Mouse (Mus musculus): ENCODE results near the gene Dennd1a. TPM values are rescaled to one million over a fixed set of nuclear protein-coding genes. Genes with fewer than 3 reads are reported as not detected.

The Dennd1a gene
- total RNA-seq, 2 experiments from 2014 or later, result 17.9 to 26.2 TPM

GRCm38 (mm10) chr2:38237616-38238015, 49.6 kb downstream of the Dennd1a start:
- no peak for ATAC-seq (replicated peaks; ENCODE audit: low FRiP score, poor library complexity, severe bottlenecking)

- no peak for ATAC-seq (replicated peaks; ENCODE audit: low FRiP score, poor library complexity, severe bottlenecking)
Observed at GRCm38 (mm10) chr2:38235593-38235992, 51.6 kb downstream of the Dennd1a start.

DNA sequence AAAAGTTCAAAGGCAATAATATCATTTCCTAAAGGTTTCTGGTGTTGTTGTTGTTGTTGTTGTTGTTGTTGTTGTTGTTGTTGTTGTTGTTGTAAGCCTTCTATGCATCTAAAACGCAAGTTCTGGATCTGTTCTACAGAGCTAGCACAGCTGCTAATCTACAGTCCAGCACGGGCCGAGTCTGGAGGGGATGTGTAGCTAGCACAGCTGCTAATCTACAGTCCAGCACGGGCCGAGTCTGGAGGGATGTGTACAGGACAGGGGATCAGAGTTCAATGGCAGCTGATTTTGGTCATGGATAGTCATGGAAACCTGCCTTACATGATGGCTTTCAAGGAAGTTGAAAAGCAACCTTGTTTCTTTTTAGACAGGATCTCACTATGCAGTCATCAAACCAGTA, 57.3 kb downstream of the Dennd1a start:
- no peak for ATAC-seq (replicated peaks; ENCODE audit: low FRiP score, poor library complexity, severe bottlenecking)

DNA sequence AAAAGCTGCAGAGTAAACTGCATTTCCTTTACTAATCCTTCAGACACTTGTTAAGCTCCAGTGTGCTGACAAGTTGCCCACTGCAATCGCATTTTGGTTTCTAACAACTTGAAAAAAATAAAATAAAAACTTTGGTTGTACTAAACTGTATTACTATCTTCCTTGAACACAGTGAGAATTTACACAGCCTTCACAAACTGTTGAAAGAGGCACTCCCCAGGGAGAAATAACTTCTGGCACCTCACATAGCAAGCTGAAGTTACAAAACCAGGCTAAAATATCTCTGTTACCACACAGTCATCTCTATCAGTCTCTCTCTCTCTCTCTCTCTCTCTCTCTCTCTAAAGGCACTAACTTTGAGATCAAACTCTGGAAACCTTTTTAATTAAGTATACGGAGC, 63.4 kb downstream of the Dennd1a start:
- ATAC-seq (replicated peaks; ENCODE audit: low FRiP score, poor library complexity, severe bottlenecking), result no peak

- ATAC-seq (replicated peaks; ENCODE audit: low FRiP score, poor library complexity, severe bottlenecking), result no peak
Observed at GRCm38 (mm10) chr2:38221461-38221860, 65.7 kb downstream of the Dennd1a start.

DNA sequence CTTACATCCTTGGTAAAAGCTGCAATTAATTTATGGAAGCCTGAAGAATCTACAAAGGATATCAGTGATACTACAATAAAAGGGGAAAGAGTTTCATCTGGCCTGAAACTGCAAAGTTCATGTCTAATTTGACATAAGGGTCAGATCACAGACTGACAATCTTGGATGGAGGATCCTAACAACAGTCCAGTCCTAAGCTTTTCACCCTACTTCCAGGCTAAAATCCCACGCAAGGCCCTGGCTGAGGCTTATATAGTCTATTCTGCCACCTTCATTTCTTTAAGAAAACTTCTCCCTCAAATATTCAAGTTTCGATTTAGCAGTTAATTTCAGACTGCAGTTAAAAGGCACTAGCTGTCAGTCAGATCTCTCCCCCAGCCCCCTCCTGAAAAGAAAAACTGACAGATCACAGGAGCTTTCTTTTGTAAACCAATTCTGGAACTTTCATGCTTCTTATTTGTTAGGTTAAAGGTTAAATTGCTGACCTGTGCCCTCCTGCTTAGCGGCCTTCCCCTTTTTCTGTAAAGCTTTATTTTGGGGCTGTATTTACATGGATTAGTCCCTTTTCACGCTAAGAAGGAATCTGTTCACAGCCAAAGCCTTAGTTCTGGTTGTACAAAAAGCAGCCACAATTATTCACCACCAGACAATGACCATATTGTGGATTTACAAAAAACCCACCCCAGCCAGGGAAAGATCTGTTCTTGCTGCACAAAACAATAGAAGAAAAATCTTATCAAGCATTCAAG, 66.3 kb downstream of the Dennd1a start:
- ATAC-seq (replicated peaks; ENCODE audit: low FRiP score, poor library complexity, severe bottlenecking), result no peak

GRCm38 (mm10) chr2:38219666-38220065, 67.5 kb downstream of the Dennd1a start:
- no peak for ATAC-seq (replicated peaks; ENCODE audit: low FRiP score, poor library complexity, severe bottlenecking)

GRCm38 (mm10) chr2:38213041-38213440, 74.1 kb downstream of the Dennd1a start:
- ATAC-seq (replicated peaks; ENCODE audit: low FRiP score, poor library complexity, severe bottlenecking), result no peak

DNA sequence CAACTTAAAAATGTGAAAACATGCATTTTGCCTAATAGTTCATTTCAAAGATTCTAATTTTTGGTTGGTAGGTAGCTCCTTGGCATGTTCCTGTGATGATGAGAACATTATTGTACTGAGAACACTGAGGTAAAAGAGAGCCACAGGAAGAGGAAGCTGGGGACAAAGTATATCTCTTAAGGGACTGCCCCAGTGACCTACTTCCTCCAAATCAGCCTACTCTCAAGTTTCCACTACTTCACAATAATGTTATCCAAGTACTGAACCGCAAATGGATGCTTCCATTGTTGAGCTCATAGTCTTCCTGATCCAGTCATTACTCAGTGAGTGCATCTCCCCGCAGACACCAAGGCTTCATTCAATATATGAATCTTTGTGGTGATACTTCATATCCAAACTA, 75.8 kb downstream of the Dennd1a start:
- no peak for ATAC-seq (replicated peaks; ENCODE audit: low FRiP score, poor library complexity, severe bottlenecking)

DNA sequence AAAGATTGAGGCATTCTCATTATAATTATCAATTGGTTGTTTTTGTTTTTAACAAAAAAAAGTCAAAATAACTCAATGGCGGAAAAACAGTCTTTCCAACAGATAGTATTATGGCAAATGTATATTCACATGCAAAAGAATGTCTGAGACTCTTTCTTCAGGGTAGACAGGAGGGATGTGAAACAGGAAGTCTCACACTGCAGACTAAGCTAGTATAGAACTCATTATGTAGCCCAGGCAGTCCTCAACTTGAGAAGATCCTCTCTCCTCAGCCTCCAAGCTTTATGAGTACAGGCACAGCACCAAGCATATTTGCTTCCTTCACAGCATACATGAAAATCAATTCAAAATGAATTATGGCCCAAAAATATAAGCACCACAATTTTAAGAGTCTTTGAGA, 79.4 kb downstream of the Dennd1a start:
- no peak for ATAC-seq (replicated peaks; ENCODE audit: low FRiP score, poor library complexity, severe bottlenecking)

- no peak for ATAC-seq (replicated peaks; ENCODE audit: low FRiP score, poor library complexity, severe bottlenecking)
Observed at GRCm38 (mm10) chr2:38205281-38205680, 81.9 kb downstream of the Dennd1a start.

- ATAC-seq (replicated peaks; ENCODE audit: low FRiP score, poor library complexity, severe bottlenecking), result no peak
Observed at GRCm38 (mm10) chr2:38204696-38205095, 82.5 kb downstream of the Dennd1a start.

GRCm38 (mm10) chr2:38198072-38198471, 89.1 kb downstream of the Dennd1a start:
- no peak for ATAC-seq (replicated peaks; ENCODE audit: low FRiP score, poor library complexity, severe bottlenecking)

GRCm38 (mm10) chr2:38196199-38197060, 90.8 kb downstream of the Dennd1a start:
- ATAC-seq (replicated peaks; ENCODE audit: low FRiP score, poor library complexity, severe bottlenecking), result no peak

DNA sequence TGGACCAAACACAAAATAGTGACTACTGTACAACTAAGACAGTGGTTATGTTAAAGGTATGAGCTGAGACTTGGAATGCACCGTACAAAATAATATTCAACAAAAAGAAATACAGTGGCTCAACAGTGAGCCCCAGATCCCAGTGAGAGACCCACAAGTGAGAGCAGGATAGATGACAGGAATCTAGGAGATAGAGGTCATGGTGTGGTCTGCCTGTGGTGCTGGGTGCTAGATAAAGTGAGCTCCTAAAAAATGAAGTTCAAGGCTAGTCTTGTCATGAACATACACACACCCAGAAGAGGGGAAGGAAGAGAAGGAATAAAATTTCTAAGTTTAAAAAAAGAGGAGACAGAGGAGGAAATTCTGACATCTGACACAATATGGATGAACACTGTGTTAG, 95.2 kb downstream of the Dennd1a start:
- peak; percentile 63 for ATAC-seq (replicated peaks; ENCODE audit: low FRiP score, poor library complexity, severe bottlenecking)

DNA sequence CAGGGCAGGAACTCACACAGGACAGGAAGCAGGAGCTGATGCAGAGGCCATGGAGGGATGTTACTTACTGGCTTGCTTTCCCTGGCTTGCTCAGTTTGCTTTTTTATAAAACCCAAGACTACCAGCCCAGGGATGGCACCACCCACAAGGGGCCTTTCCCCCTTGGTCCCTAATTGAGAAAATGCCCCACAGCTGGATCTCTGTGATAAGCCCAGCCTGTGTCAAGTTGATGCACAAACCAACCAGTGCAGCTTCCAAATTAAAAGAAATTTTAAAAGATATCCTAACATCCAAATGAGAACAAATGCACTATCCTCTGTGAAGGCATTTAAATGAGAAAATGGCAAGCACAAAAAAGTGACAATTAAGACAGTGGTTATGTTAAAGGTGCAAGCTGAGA, 95.6 kb downstream of the Dennd1a start:
- ATAC-seq (replicated peaks; ENCODE audit: low FRiP score, poor library complexity, severe bottlenecking), result peak; percentile 73

DNA sequence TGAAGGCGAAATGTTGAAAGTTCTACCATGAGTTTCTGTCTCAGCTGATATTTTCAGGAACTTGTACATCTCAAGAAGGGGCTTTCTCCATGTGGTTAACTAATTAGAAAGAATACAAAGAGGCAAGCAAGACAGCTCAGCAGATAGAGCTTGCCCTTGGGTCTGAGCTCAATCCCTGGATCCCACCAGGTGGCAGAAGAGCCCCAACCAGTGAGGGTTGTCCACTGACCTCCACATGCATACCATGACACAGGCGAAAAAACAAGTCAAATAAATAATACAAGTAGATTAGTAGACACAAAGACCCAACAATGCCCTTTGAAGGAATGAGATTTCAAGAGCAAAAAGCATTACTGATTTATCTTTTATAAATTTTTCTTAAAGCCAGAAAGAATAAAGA, 100.8 kb downstream of the Dennd1a start:
- no peak for ATAC-seq (replicated peaks; ENCODE audit: low FRiP score, poor library complexity, severe bottlenecking)

DNA sequence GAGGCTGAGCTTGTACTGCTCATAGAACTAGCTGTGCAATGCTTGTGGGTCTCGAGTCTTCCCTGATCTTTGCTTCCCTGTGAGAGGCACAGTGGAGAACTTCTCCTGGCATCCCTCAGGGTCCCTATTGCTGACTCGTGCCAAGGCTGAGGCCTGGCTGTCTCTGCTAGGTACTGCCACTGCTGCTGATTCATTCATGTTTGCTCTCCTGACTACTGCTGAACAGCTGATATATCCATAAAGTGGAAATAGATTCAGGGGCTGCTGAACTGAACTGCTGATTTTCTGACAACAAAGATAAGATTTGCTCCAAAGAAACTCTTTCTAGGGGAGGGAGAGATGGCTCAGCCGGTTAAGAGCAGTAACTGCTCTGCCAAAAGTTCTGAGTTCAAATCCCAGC, 102.2 kb downstream of the Dennd1a start:
- no peak for ATAC-seq (replicated peaks; ENCODE audit: low FRiP score, poor library complexity, severe bottlenecking)

GRCm38 (mm10) chr2:38183881-38184280, 103.3 kb downstream of the Dennd1a start:
- no peak for ATAC-seq (replicated peaks; ENCODE audit: low FRiP score, poor library complexity, severe bottlenecking)

DNA sequence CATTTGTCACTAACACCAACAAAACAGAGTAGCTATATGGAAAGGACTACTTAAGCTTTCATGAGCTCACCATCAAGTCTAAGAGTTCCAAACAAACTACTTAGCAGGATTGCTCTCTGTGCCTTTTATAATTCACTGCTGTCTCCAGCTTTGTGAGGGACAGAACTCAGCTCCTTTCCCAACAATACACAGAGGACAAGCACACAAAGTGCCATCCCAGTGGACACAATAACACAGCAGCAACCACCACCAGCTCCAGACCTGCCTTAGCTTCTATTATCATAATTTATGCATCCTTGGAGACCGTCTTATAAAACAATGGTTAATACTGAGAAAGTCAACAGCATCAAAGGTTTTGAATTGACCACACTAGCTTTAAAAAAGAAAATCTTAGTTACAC, 104.9 kb downstream of the Dennd1a start:
- no peak for ATAC-seq (replicated peaks; ENCODE audit: low FRiP score, poor library complexity, severe bottlenecking)

DNA sequence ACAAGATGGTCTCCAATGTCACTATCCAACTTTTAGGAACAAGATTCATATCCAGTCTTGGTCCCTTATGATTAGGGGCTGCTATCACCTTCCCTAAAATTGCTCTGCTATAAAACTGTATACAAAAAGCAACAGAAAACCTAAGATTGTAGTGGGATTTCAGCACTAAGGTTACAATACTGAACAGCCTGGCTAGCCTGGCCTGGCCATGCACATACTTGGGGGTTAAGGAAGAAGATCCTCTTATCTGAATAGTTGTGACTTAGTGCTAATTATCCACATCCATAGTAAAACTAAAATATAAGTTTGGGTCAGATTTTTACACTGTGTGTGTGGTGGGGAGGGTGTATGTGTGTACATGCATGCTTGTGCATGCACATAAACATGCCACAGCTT, 109.6 kb downstream of the Dennd1a start:
- no peak for ATAC-seq (replicated peaks; ENCODE audit: low FRiP score, poor library complexity, severe bottlenecking)

All from erythroblast, adult 5-6 weeks (primary cell).